Comparison of ENCODE assay signal across 8 mouse cellular contexts in the genomic region with DNA sequence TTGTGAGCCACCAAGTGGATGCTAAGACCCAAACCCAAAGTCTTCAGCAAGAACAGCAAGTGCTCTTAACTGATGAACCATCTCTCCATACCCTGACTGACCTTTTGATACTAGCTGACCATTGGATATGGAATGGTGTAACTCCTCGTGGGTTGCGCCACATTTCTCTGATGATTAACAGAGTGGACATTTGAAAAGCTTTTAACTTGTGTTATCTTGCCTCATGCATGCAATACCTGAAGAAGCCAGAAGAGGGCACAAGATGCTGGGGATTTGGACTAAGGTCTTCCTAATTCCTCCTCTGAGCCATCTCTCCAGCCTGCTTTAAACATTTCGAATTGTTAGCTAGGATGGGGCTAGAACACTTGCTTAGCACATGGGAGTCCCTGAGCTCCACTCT. TPM values are rescaled to one million over a fixed set of nuclear protein-coding genes. Genes with fewer than 3 reads are reported as not detected.
A peak's percentile ranks its signal among the peaks of the same experiment; 100 is the strongest.
DNase-seq lines count a peak whose midpoint lies in the region; ATAC-seq and TF ChIP-seq lines count a peak whose summit lies in the region.

No protein-coding gene starts in this region.

- ATAC-seq in kidney, embryonic 15.5 days (replicated peaks; ENCODE audit: low FRiP score) = 0 out of 2 replicates have a peak, but pooled peaks have one; percentile 34
- 0 out of 2 replicates have a peak, but pooled peaks have one; percentile 52 for ATAC-seq in stomach, postnatal 0 days (ENCODE audit: low FRiP score, low TSS enrichment)

- H3K4me3 ChIP-seq in heart, embryonic 10.5 days = no peak overlapping the region
- no peak overlapping the region for H3K4me3 ChIP-seq in kidney, embryonic 15.5 days (replicated peaks)
- H3K4me3 ChIP-seq in stomach, postnatal 0 days (ENCODE audit: low read depth, low read length) = no peak overlapping the region

- peaks cover 11% of the 10 kb centered on the region for H3K4me1 ChIP-seq in heart, embryonic 10.5 days
- no peaks in the 10 kb centered on the region for H3K4me1 ChIP-seq in kidney, embryonic 15.5 days
- no peaks in the 10 kb centered on the region for H3K4me1 ChIP-seq in stomach, postnatal 0 days (replicated peaks; ENCODE audit: control insufficient read depth, insufficient read depth)

- H3K9me3 ChIP-seq in heart, embryonic 10.5 days = no peaks in the 10 kb centered on the region
- H3K9me3 ChIP-seq in kidney, embryonic 15.5 days (replicated peaks) = no peaks in the 10 kb centered on the region
- H3K9me3 ChIP-seq in stomach, postnatal 0 days (ENCODE audit: control insufficient read depth, low read length) = no peaks in the 10 kb centered on the region

- no peak overlapping the region for H3K4me2 ChIP-seq in kidney, embryonic 15.5 days
- no peak overlapping the region for H3K4me2 ChIP-seq in stomach, postnatal 0 days (replicated peaks; ENCODE audit: low read depth)

- H3K27ac ChIP-seq in heart, embryonic 10.5 days = no peak overlapping the region
- no peak overlapping the region for H3K27ac ChIP-seq in kidney, embryonic 15.5 days
- H3K27ac ChIP-seq in stomach, postnatal 0 days (replicated peaks) = no peak overlapping the region

- TF ChIP-seq CTCF in stomach, postnatal 0 days (IDR thresholded peaks at IDR 0.05; ENCODE audit: low read depth) = peak; percentile 78

- DNase-seq in heart, adult 18-20 months = peak; percentile 50 to 78
- DNase-seq in heart, embryonic 10.5 days (ENCODE audit: low spot score) = no peak
- DNase-seq in A20 (ENCODE audit: low read depth, low spot score) = peak; percentile 76
- peak; percentile 49 to 72 for DNase-seq in adrenal gland, adult 18-20 months (ENCODE audit: low spot score in 2 of 2)
- DNase-seq in embryo, embryonic 9.5 days (ENCODE audit: extremely low spot score) = peak; percentile 36
- peak; percentile 81 for DNase-seq in lung, postnatal 14 days
- peak; percentile 54 for DNase-seq in stomach, postnatal 0 days (ENCODE audit: low spot score)

- WGBS in heart, embryonic 10.5 days = 82% methylated on average over 3 of the region's 3 CpGs
- WGBS in kidney, embryonic 15.5 days = 77% methylated on average over 3 of the region's 3 CpGs
- WGBS in stomach, postnatal 0 days = 67% methylated on average over 3 of the region's 3 CpGs

- H3K9ac ChIP-seq in kidney, embryonic 15.5 days = no peak overlapping the region
- H3K9ac ChIP-seq in stomach, postnatal 0 days (ENCODE audit: low read length) = no peak overlapping the region

- H3K36me3 ChIP-seq in heart, embryonic 10.5 days = peaks cover 84% of the 10 kb centered on the region
- H3K36me3 ChIP-seq in kidney, embryonic 15.5 days = peaks cover 69% of the 10 kb centered on the region
- peaks cover 5% of the 10 kb centered on the region; the same call in 1 of the 2 replicates for H3K36me3 ChIP-seq in stomach, postnatal 0 days (ENCODE audit: control insufficient read depth, insufficient read depth, low read length)

- no peak for TF ChIP-seq EP300 in stomach, postnatal 0 days (optimal IDR thresholded peaks at IDR 0.05)

- H3K27me3 ChIP-seq in heart, embryonic 10.5 days (ENCODE audit: insufficient read depth, poor library complexity, severe bottlenecking) = no peaks in the 10 kb centered on the region
- no peaks in the 10 kb centered on the region for H3K27me3 ChIP-seq in kidney, embryonic 15.5 days
- no peaks in the 10 kb centered on the region for H3K27me3 ChIP-seq in stomach, postnatal 0 days (ENCODE audit: control insufficient read depth, insufficient read depth, low read length)

RNA-seq across cellular contexts. Expression of a gene that starts 19.3 kb away (rescaled TPM):
- total RNA-seq in heart, adult 18-20 months (2021) = 10 to 100 TPM; 47.8 to 49.4 TPM
- 39.3 and 43.8 TPM in 2 replicates for polyA plus RNA-seq in heart, embryonic 10.5 days (2016; fragmentation: Nextera tagmentation; extraction: Ambion mirVana)
- total RNA-seq in adrenal gland, adult 18-20 months (2021) = 10 to 100 TPM; 28.5 to 30.2 TPM
- 26.1 and 27.1 TPM in 2 replicates for polyA plus RNA-seq in kidney, embryonic 15.5 days (2015; fragmentation: Nextera tagmentation; extraction: Ambion mirVana)
- polyA plus RNA-seq in stomach, postnatal 0 days (2015; fragmentation: Nextera tagmentation; extraction: Ambion mirVana) = 11.9 and 13.2 TPM in 2 replicates

RNA-seq across cellular contexts. Expression of a gene that starts 27.9 kb away (rescaled TPM):
- total RNA-seq in heart, adult 18-20 months (2021) = 10 to 100 TPM; 20.8 to 21.2 TPM
- 16.8 and 20.4 TPM in 2 replicates for polyA plus RNA-seq in heart, embryonic 10.5 days (2016; fragmentation: Nextera tagmentation; extraction: Ambion mirVana)
- 10 to 100 TPM; 20.9 to 23.5 TPM for total RNA-seq in adrenal gland, adult 18-20 months (2021)
- polyA plus RNA-seq in kidney, embryonic 15.5 days (2015; fragmentation: Nextera tagmentation; extraction: Ambion mirVana) = 17.1 and 17.6 TPM in 2 replicates
- 10.9 and 12.3 TPM in 2 replicates for polyA plus RNA-seq in stomach, postnatal 0 days (2015; fragmentation: Nextera tagmentation; extraction: Ambion mirVana)

RNA-seq across cellular contexts. Expression of a gene that starts 51.7 kb away (rescaled TPM):
- total RNA-seq in heart, adult 18-20 months (2021) = 1 to 10 TPM in 1 of 2 experiments, under 1 TPM in 1; 0.89 to 1.5 TPM
- polyA plus RNA-seq in heart, embryonic 10.5 days (2016; fragmentation: Nextera tagmentation; extraction: Ambion mirVana) = 7.7 and 8.7 TPM in 2 replicates
- 1 to 10 TPM; 4.3 to 7.7 TPM for total RNA-seq in adrenal gland, adult 18-20 months (2021)
- 3.9 and 4.7 TPM in 2 replicates for polyA plus RNA-seq in kidney, embryonic 15.5 days (2015; fragmentation: Nextera tagmentation; extraction: Ambion mirVana)
- polyA plus RNA-seq in stomach, postnatal 0 days (2015; fragmentation: Nextera tagmentation; extraction: Ambion mirVana) = 7.9 and 9.5 TPM in 2 replicates
